Mouse (Mus musculus) kidney, embryonic 14.5 days (tissue): ENCODE measurements around the gene Mxi1. TPM values are rescaled to one million over a fixed set of nuclear protein-coding genes. Genes with fewer than 3 reads are reported as not detected.

Experiments
- ATAC-seq: fragments of 200-750 bp; cut with Nextera tagmentation; 2 replicates; pipeline ENCODE4 v1.8.0; 2017; ENCODE audit warnings: moderate number of reproducible peaks, mild to moderate bottlenecking, moderate TSS enrichment, moderate library complexity; ENCODE audit not compliant: low FRiP score, low TSS enrichment
- H3K27ac ChIP-seq: fragments of 300-500 bp; sonication (generic); 2 replicates; pipeline ENCODE4 v1.5.1; 2014; ENCODE audit warnings: low read depth, mild to moderate bottlenecking, low read length, moderate library complexity, mixed read lengths
- H3K27me3 ChIP-seq: fragments of 300-500 bp; sonication (generic); 2 replicates; pipeline ENCODE4 v1.6.1; 2014; ENCODE audit warnings: mild to moderate bottlenecking, low read length; ENCODE audit not compliant: control insufficient read depth, insufficient read depth
- H3K36me3 ChIP-seq: fragments of 300-500 bp; sonication (generic); 2 replicates; pipeline ENCODE4 v1.6.1; 2014; ENCODE audit warnings: low read length, mixed read lengths; ENCODE audit not compliant: control insufficient read depth, insufficient read depth
- H3K4me1 ChIP-seq: fragments of 300-500 bp; sonication (generic); 2 replicates; pipeline ENCODE4 v1.6.1; 2014; ENCODE audit warnings: low read length, mixed read lengths; ENCODE audit not compliant: control insufficient read depth, insufficient read depth
- H3K4me2 ChIP-seq: fragments of 300-500 bp; sonication (generic); replicated peaks from 2 replicates; pipeline ENCODE4 v1.6.1; 2014; ENCODE audit warnings: low read depth, mild to moderate bottlenecking, low read length
- H3K4me3 ChIP-seq: fragments of 300-500 bp; sonication (generic); 2 replicates; pipeline ENCODE4 v1.5.1; 2014; ENCODE audit warnings: mild to moderate bottlenecking, low read length
- H3K9ac ChIP-seq: fragments of 300-500 bp; sonication (generic); 2 replicates; pipeline ENCODE4 v1.6.1; 2014; ENCODE audit warnings: low read depth, mild to moderate bottlenecking, low read length, moderate library complexity
- H3K9me3 ChIP-seq: fragments of 300-500 bp; sonication (generic); 2 replicates; pipeline ENCODE4 v1.6.1; 2016; ENCODE audit warnings: low read length; ENCODE audit not compliant: control insufficient read depth
- WGBS: fragments of 180-500 bp; shearing (Covaris S2); extraction: QIAGEN DNeasy Blood & Tissue Kit; methylation state at CpG from one replicate; pipeline ENCODE4 v1.1.7; 2014; 5-methylcytosine and 5-hydroxymethylcytosine counted together
- polyA plus RNA-seq: library from polyadenylated mRNA; unstranded; fragments of >200 nt; fragmentation: Nextera tagmentation; extraction: Ambion mirVana; gene quantifications from 2 replicates; pipeline ENCODE4 v1.2.1, GENCODE M21; 2014

Gene Mxi1
- polyA plus RNA-seq, 1 experiment from 2014 or later, result 42.5 TPM

DNA sequence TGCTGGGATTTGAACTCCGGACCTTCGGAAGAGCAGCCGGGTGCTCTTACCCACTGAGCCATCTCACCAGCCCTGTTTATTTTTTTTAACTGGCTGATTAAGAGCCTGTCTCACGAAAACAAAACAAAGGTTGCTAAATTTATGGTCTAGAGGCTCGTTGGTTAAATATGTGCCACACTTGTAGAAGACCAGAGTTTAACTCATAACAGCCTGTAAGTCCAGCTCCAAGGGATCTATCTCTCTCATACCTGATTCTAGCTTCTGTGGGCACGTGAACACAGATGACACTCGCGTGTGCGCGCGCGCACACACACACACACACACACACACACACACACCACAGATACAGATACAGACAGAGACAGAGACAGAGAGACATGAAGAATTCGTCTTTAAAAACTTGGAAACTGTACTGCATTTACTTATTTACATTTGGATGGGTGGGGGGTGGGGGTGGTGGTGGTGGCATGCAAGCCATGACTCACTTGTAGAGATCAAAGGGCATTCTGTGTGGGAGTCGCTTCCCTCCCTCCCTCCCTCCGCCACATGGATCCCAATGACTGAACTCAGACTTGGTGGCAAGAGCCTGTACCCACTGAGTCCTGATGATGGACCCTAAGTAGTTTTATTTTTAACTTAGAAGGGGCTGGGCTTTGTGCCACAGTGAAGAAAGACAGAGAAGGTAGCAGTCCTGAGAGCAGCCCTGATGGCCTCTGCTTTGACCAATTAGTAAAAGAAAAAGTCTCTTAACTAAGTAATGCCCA is 103.5 kb downstream of the Mxi1 start:
- ATAC-seq, result no peak; the same call in 1 of the 2 replicates
- Histone ChIP-seq H3K4me3 (no peak overlapping the region), H3K27ac (no peak overlapping the region; the same call in 1 of the 2 replicates), H3K4me1 (peaks cover 29% of the 10 kb centered on the region), H3K9me3 (no peaks in the 10 kb centered on the region), H3K27me3 (no peaks in the 10 kb centered on the region; the same call in 1 of the 2 replicates), H3K9ac (no peak overlapping the region), H3K4me2 (no peak overlapping the region), H3K36me3 (no peaks in the 10 kb centered on the region)
- WGBS, result 51% methylated on average over 15 of the region's 15 CpGs

DNA sequence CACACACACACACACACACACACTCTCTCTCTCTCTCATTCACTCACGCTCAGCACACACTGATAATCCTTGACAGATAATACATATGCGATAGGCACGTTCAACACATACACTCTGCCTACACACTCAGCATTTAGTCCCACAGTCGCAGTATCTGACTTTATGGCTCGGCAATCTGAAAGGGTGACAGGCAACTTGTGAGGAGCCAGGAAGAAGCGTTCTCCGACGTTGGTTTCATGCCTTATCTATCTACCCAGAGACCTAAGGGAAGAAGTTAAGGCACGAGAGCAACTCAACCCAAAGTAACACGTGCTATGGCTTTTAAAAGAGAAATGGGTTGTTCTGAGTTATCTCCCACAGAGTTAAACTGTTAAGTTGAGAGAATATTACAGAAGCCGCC is 104.3 kb downstream of the Mxi1 start:
- no peak for ATAC-seq
- no peak overlapping the region for H3K27ac ChIP-seq
- no peaks in the 10 kb centered on the region for H3K9me3 ChIP-seq
- H3K27me3 ChIP-seq, result no peaks in the 10 kb centered on the region; the same call in 1 of the 2 replicates
- peaks cover 28% of the 10 kb centered on the region for H3K4me1 ChIP-seq
- no peaks in the 10 kb centered on the region for H3K36me3 ChIP-seq
- H3K4me3 ChIP-seq, result no peak overlapping the region
- no peak overlapping the region for H3K9ac ChIP-seq
- WGBS, result 79% methylated on average over 11 of the region's 11 CpGs
- no peak overlapping the region for H3K4me2 ChIP-seq

DNA sequence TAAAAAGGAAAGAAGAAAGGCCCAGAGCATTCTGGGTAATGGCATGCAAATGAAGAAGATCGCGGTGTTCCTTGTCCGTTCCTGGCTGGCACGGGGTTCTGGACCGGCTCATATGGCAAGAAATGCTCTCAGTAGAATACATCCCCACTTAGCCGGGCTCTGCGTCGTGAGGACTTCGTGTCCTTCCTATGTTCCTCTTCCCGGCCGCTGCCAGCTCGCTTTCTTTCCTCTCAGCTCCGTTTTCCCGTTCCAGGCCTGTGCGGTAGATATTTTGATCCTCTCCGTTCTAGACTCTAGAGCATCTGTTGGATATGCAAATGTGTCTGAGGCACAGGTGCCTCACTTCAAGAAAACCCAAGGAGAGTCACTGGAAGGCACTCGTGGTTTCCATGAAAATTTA is 104.9 kb downstream of the Mxi1 start:
- no peak overlapping the region for H3K9ac ChIP-seq
- peaks cover 23% of the 10 kb centered on the region for H3K4me1 ChIP-seq
- H3K9me3 ChIP-seq, result no peaks in the 10 kb centered on the region
- H3K27me3 ChIP-seq, result no peaks in the 10 kb centered on the region; the same call in 1 of the 2 replicates
- H3K4me2 ChIP-seq, result no peak overlapping the region
- WGBS, result 84% methylated on average over 17 of the region's 17 CpGs
- H3K4me3 ChIP-seq, result no peak overlapping the region
- no peak overlapping the region for H3K27ac ChIP-seq
- no peak for ATAC-seq
- no peaks in the 10 kb centered on the region for H3K36me3 ChIP-seq

DNA sequence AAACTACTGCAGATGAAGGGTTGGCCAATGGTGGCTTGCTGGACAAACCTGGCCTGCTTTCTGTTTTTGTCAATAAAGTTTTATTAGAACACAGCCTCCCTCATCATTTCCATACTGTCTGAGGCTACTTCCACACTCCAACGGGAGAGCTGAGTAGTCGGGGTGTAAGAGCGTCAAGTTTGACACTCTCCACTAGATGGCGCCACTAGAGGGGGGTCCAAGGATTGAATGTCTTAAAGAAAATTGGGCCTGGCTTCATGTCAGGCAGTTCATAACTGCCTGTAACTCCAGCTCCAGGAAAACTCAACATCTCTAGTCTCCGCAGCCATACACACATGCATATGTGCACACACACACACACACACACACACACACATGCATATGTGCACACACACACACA is 109.5 kb downstream of the Mxi1 start:
- 50% methylated on average over 5 of the region's 5 CpGs for WGBS
- Histone ChIP-seq H3K36me3 (no peaks in the 10 kb centered on the region), H3K9me3 (no peaks in the 10 kb centered on the region), H3K9ac (no peak overlapping the region), H3K4me1 (peaks cover 17% of the 10 kb centered on the region), H3K27ac (no peak overlapping the region), H3K27me3 (no peaks in the 10 kb centered on the region; the same call in none of the 2 replicates), H3K4me3 (no peak overlapping the region), H3K4me2 (no peak overlapping the region)
- no peak for ATAC-seq

DNA sequence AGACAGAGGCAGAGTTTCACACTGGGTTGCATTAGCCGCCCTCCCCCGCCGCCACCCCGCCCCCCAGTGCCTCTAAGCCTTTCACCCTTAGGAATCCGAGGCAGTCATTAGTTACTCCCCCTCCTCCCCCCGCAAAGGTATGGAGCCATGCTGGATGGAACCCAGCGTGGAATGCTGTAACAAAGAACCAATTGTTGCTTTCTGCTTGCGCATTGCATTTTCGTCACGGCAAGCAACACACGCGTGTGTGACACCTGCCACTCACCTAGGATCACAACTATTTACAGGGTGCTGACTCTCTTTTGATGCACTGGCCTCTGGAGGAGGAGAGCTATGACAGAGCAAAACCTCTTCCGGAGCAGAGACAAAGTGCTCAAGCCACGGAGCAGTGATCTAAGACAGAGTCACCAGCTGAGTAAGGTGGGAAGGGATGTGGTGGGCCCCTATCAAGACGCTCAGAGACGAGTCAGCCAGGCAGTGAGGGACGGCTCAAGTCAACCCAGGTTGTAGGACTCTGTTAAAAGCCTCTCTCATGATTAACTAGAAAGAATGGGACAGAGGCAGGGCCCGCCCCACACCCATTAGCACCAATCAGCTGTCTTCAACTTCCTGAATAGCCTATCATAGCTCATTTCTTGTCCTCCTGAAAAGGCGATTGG is 110.7 kb downstream of the Mxi1 start:
- Histone ChIP-seq H3K4me2 (peak overlapping the region; percentile 55), H3K4me1 (peaks cover 19% of the 10 kb centered on the region), H3K4me3 (peak overlapping the region; percentile 34), H3K9ac (peak overlapping the region; percentile 42; the same call in 1 of the 2 replicates), H3K27ac (peak overlapping the region; percentile 85), H3K36me3 (no peaks in the 10 kb centered on the region), H3K27me3 (no peaks in the 10 kb centered on the region; the same call in none of the 2 replicates), H3K9me3 (no peaks in the 10 kb centered on the region)
- 1% methylated on average over 19 of the region's 19 CpGs for WGBS
- ATAC-seq, result peak; percentile 94

DNA sequence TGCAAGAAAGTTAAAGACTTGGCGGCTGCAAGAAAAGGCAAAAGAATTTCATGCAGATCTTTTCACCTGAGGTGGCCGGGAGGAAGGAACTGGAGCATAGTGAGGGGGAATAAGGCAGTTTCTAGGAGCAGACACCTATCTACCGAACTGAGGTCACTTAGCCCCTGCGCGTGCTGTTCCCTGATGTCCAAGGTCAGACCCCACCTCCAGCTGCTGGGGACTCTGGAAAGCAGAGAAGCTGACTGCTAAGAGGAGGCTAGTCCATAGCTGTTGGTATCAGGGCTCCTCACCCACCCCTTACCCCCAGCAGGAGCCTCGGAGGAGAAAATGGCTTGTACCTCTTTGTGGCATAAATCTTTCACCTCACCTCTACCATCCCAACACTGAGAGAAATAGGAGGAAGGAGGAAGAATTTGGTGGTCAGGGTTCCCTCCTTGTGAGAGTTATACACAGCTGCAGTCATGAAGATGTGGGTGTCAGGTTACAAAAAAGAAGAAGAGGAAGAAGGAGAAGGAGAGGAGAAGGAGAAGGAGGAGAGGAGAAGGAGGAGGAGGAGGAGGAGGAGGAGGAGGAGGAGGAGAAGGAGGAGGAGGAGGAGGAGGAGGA is 111.4 kb downstream of the Mxi1 start:
- no peaks in the 10 kb centered on the region for H3K9me3 ChIP-seq
- H3K36me3 ChIP-seq, result no peaks in the 10 kb centered on the region
- peak overlapping the region; percentile 85 for H3K27ac ChIP-seq
- peaks cover 19% of the 10 kb centered on the region for H3K4me1 ChIP-seq
- peak overlapping the region; percentile 34 for H3K4me3 ChIP-seq
- H3K4me2 ChIP-seq, result peak overlapping the region; percentile 55
- peak; percentile 41 for ATAC-seq
- WGBS, result 0% methylated on average over 6 of the region's 6 CpGs
- H3K9ac ChIP-seq, result peak overlapping the region; percentile 40; the same call in 1 of the 2 replicates
- no peaks in the 10 kb centered on the region; the same call in none of the 2 replicates for H3K27me3 ChIP-seq

DNA sequence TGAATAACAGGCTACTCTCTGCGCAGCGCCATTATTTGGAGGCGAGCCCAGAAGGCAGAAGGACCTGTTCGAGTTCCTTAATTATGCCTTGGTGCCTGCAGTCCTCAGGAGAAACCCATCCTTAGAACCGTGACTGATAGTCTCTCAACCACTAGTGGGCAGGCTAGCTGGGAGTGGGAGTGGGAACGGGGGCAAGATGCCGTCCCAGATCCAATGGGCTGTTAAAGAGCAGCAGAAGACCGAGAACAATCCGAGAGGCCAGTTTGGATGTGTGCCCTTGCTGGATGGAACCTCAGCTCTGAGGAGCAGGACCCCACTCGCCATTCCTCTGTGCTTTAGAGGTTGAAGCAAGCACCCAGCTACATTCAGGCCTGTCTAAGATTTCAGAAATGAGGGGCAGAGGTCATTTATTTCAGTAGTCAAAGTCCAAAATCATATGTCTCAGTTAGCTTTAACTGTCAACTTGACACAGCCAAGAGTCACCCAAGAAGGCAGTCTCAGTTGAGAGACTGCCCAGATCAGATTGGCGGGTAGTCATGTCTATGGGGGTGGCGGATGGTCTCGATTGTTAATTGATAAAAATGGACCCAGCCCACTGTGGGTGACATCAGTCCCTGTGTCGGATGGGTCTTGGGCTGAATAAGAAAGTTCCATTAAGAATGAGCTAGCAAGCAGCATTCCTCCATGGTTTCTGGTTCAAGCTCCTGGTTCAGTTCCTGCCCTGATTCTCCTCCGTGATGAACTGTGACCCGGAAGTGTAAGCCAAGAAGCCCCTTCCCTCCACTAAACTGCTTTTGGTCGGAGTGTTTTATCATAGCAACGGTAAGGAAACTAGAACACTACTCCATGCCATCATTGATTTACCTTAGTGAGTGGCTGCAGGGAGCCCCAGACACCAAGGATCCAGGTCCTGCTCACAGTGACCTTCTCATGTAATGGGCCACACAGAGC is 112.3 kb downstream of the Mxi1 start:
- Histone ChIP-seq H3K4me1 (peaks cover 25% of the 10 kb centered on the region), H3K27me3 (no peaks in the 10 kb centered on the region; the same call in none of the 2 replicates), H3K4me2 (no peak overlapping the region), H3K27ac (no peak overlapping the region), H3K4me3 (no peak overlapping the region), H3K9me3 (no peaks in the 10 kb centered on the region), H3K9ac (no peak overlapping the region), H3K36me3 (no peaks in the 10 kb centered on the region)
- 69% methylated on average over 18 of the region's 18 CpGs for WGBS
- no peak for ATAC-seq

DNA sequence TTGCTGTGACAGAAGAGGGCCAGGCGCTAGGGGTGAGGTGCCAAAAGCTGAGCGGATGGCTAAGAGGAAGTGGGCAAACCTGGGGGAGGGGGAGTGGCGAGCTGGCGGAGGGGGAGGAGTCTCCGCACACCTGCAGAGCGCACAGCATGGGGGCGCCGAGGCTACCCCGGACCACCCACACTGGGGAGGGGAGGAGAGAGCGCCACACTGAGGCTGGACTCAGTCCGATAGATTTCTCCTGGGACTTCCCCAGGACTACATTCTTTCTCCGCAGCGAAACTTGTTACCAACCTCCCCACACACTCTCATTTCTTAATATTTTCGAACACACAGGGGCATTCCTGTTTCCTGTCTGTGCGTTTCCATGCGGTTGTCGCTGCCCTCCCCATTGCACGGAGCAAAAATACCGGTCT is 113.0 kb downstream of the Mxi1 start:
- 28% methylated on average over 19 of the region's 19 CpGs for WGBS
- no peak overlapping the region for H3K27ac ChIP-seq
- peaks cover 26% of the 10 kb centered on the region for H3K4me1 ChIP-seq
- H3K4me2 ChIP-seq, result peak overlapping the region; percentile 8; the same call in 1 of the 2 replicates
- H3K27me3 ChIP-seq, result no peaks in the 10 kb centered on the region; the same call in none of the 2 replicates
- H3K36me3 ChIP-seq, result no peaks in the 10 kb centered on the region
- no peak overlapping the region for H3K9ac ChIP-seq
- no peak for ATAC-seq
- H3K9me3 ChIP-seq, result no peaks in the 10 kb centered on the region
- H3K4me3 ChIP-seq, result no peak overlapping the region
